Comparison of ENCODE assay signal across 8 mouse cellular contexts in the genomic region with DNA sequence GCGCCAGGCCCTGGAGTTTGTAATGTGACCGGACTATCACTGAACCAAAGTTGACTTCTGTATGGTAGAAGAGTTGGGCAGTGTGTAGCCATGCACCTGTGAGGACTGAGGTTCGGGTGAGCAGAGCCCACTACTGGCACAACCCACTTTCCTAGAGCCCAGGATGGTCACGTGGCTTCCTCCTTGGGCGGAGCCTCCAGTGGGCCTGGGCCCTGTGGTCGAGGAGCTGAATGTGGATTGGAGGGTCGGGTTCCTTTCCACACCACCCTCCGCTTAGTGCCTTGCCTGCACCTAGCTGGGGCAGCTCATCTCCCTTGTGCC. TPM values are rescaled to one million over a fixed set of nuclear protein-coding genes. Genes with fewer than 3 reads are reported as not detected.
DNase-seq lines count a peak whose midpoint lies in the region; ATAC-seq and TF ChIP-seq lines count a peak whose summit lies in the region.

No protein-coding gene starts in this region.

- H3K4me1 ChIP-seq in forebrain, embryonic 16.5 days (replicated peaks; ENCODE audit: control insufficient read depth, insufficient read depth, low read length): peaks cover 15% of the 10 kb centered on the region
- peaks cover 17% of the 10 kb centered on the region; the same call in 1 of the 2 replicates for H3K4me1 ChIP-seq in neural tube, embryonic 14.5 days (ENCODE audit: control insufficient read depth, insufficient read depth, low read length)
- H3K4me1 ChIP-seq in testis, adult 2 months (ENCODE audit: control insufficient read depth, insufficient read depth, low read length): peaks cover 21% of the 10 kb centered on the region

- peak overlapping the region; percentile 95 for H3K4me2 ChIP-seq in forebrain, embryonic 16.5 days (ENCODE audit: low read length)
- H3K4me2 ChIP-seq in neural tube, embryonic 14.5 days (ENCODE audit: low read depth, low read length): peak overlapping the region; percentile 98

- DNase-seq in ES-CJ7 (ENCODE audit: low read depth, low spot score): peak; percentile 90
- peak; percentile 89 for DNase-seq in cerebellum, adult 11-12 months
- DNase-seq in heart, postnatal 36 days: peak; percentile 78 to 80
- DNase-seq in layer of hippocampus, adult 18-20 months (ENCODE audit: low spot score in 2 of 2): peak; percentile 83 to 88
- peak; percentile 86 to 90 for DNase-seq in lung, adult 18-20 months

- no peak for TF ChIP-seq CTCF in testis, adult 2 months (IDR thresholded peaks at IDR 0.05; ENCODE audit: control insufficient read depth, insufficient read depth, insufficient replicate concordance, low read depth, low read length)

- H3K9ac ChIP-seq in forebrain, embryonic 16.5 days (replicated peaks; ENCODE audit: low read depth, low read length): peak overlapping the region; percentile 87
- peak overlapping the region; percentile 78 for H3K9ac ChIP-seq in neural tube, embryonic 14.5 days (replicated peaks; ENCODE audit: low read depth, low read length)

- intact Hi-C loops in heart, postnatal 36 days (cut with DNase I): loop anchor here (1.0 to 5.0 kb wide), 6 partner anchors 80 to 465 kb away; partner anchors contain the start of genes Aph1b, Aph1c, Gm10647 and Lactb

- peak; percentile 53; the same call in 1 of the 2 replicates for TF ChIP-seq POLR2A in testis, adult 2 months (IDR thresholded peaks at IDR 0.05; ENCODE audit: control insufficient read depth, low read depth, low read length)

- no peaks in the 10 kb centered on the region for H3K27me3 ChIP-seq in forebrain, embryonic 16.5 days (replicated peaks; ENCODE audit: control insufficient read depth, insufficient read depth, low read length)
- H3K27me3 ChIP-seq in neural tube, embryonic 14.5 days (ENCODE audit: control insufficient read depth, insufficient read depth, low read length): no peaks in the 10 kb centered on the region
- no peaks in the 10 kb centered on the region for H3K27me3 ChIP-seq in testis, adult 2 months (ENCODE audit: control insufficient read depth, insufficient read depth, low read length)

- no peaks in the 10 kb centered on the region for H3K9me3 ChIP-seq in forebrain, embryonic 16.5 days (ENCODE audit: control insufficient read depth, low read length)
- no peaks in the 10 kb centered on the region for H3K9me3 ChIP-seq in neural tube, embryonic 14.5 days (ENCODE audit: control insufficient read depth, low read length)

- H3K4me3 ChIP-seq in forebrain, embryonic 16.5 days (replicated peaks; ENCODE audit: low read length): peak overlapping the region; percentile 71
- peak overlapping the region; percentile 62 for H3K4me3 ChIP-seq in neural tube, embryonic 14.5 days (ENCODE audit: low read depth, low read length)
- peak overlapping the region; percentile 90 for H3K4me3 ChIP-seq in testis, adult 2 months (ENCODE audit: control insufficient read depth, low read depth, low read length)

- H3K27ac ChIP-seq in forebrain, embryonic 16.5 days (ENCODE audit: low read length): peak overlapping the region; percentile 98
- peak overlapping the region; percentile 98 for H3K27ac ChIP-seq in neural tube, embryonic 14.5 days (ENCODE audit: low read depth, low read length)
- H3K27ac ChIP-seq in testis, adult 2 months (ENCODE audit: control insufficient read depth, insufficient read depth, low read depth, low read length): peak overlapping the region; percentile 97

- 0% methylated on average over 8 of the region's 8 CpGs for WGBS in forebrain, embryonic 16.5 days
- WGBS in neural tube, embryonic 14.5 days: under 1% methylated on average over 8 of the region's 8 CpGs

- peak; percentile 76 for ATAC-seq in forebrain, embryonic 16.5 days
- peak; percentile 88 for ATAC-seq in neural tube, embryonic 14.5 days (ENCODE audit: low read depth)

- H3K36me3 ChIP-seq in forebrain, embryonic 16.5 days (ENCODE audit: control insufficient read depth, insufficient read depth): peaks cover 31% of the 10 kb centered on the region
- H3K36me3 ChIP-seq in neural tube, embryonic 14.5 days (ENCODE audit: control insufficient read depth, insufficient read depth, low read length): peaks cover 29% of the 10 kb centered on the region
- no peaks in the 10 kb centered on the region for H3K36me3 ChIP-seq in testis, adult 2 months (ENCODE audit: control insufficient read depth, insufficient read depth, low read length)

RNA-seq across cellular contexts. Expression of gene Fbxl22, which starts 2.1 kb away (rescaled TPM):
- 1.3 and 1.8 TPM in 2 replicates for polyA plus RNA-seq in forebrain, embryonic 16.5 days (2015; fragmentation: Nextera tagmentation; extraction: Ambion mirVana)
- 10 to 100 TPM; 28.1 to 33.0 TPM for total RNA-seq in heart, postnatal 36 days (2021)
- total RNA-seq in layer of hippocampus, adult 18-20 months (2021): under 1 TPM; 0.20 to 0.30 TPM
- polyA plus RNA-seq in neural tube, embryonic 14.5 days (2014; fragmentation: Nextera tagmentation; extraction: Ambion mirVana): 1.3 and 1.5 TPM in 2 replicates
- polyA plus RNA-seq in testis, adult 2 months (2012; rRNA removed): 0.38 and 1.2 TPM in 2 replicates

Comparison
In these comparisons a context has a peak if more than half of its experiments do, and no peak if none do; other contexts are left out.
1. Peak in every context shown above with its lines: DNase-seq, ATAC-seq, H3K4me3 ChIP-seq and H3K27ac ChIP-seq.